Mouse (Mus musculus): ENCODE measurements around the gene Olfr976.
"Not testable (repeated sequence)": the region's sequence is repeated elsewhere in the genome, so short reads cannot be mapped to it uniquely, and the experiment has no call there.

The Olfr976 gene

GRCm38 (mm10) chr9:39961033-39961432 is at the start of gene Olfr976:
Gene Olfr976 (minus strand): TSS chr9:39961133.
- DNase-seq (ENCODE audit: low spot score), result not testable (repeated sequence)

GRCm38 (mm10) chr9:40009482-40009881 is 48.5 kb upstream of the Olfr976 start, which contains the start of gene Olfr980:
Gene Olfr980 (minus strand): TSS chr9:40009582.
- no peak for DNase-seq (ENCODE audit: low spot score)

GRCm38 (mm10) chr9:40003365-40003764 is 42.4 kb upstream of the Olfr976 start, which contains the start of gene Olfr979:
Gene Olfr979 (minus strand): TSS chr9:40003465.
- DNase-seq (ENCODE audit: low spot score), result no peak

GRCm38 (mm10) chr9:39991813-39992212 is 30.9 kb upstream of the Olfr976 start, which contains the start of gene Olfr978:
Gene Olfr978 (plus strand): TSS chr9:39992113.
- DNase-seq (ENCODE audit: low spot score), result no peak

GRCm38 (mm10) chr9:39976581-39977145 is 15.7 kb upstream of the Olfr976 start:
- not testable (repeated sequence) for DNase-seq (ENCODE audit: low spot score)

- no peak for DNase-seq (ENCODE audit: low spot score)
These were observed 9.0 kb downstream of the Olfr976 start, which contains the start of gene Olfr975 for GRCm38 (mm10) chr9:39951946-39952345. Gene Olfr975 (minus strand): TSS chr9:39952046.

- no peak for DNase-seq (ENCODE audit: low spot score)
These were observed 23.7 kb downstream of the Olfr976 start, which contains the start of gene Olfr974 for GRCm38 (mm10) chr9:39937201-39937600. Gene Olfr974 (plus strand): TSS chr9:39937501.

GRCm38 (mm10) chr9:39928837-39929236 is 32.1 kb downstream of the Olfr976 start:
- DNase-seq (ENCODE audit: low spot score), result not testable (repeated sequence)

GRCm38 (mm10) chr9:39927975-39928836 is 32.7 kb downstream of the Olfr976 start:
- DNase-seq (ENCODE audit: low spot score), result not testable (repeated sequence)

GRCm38 (mm10) chr9:39909939-39910338 is 51.0 kb downstream of the Olfr976 start:
- DNase-seq (ENCODE audit: low spot score), result no peak

- no peak for DNase-seq (ENCODE audit: low spot score)
These were observed 53.9 kb downstream of the Olfr976 start, which contains the start of gene Olfr229 for GRCm38 (mm10) chr9:39907036-39907435. Gene Olfr229 (plus strand): TSS chr9:39907336.

GRCm38 (mm10) chr9:39905106-39905505 is 55.8 kb downstream of the Olfr976 start:
- DNase-seq (ENCODE audit: low spot score), result no peak
